18 mouse cellular contexts compared by ENCODE assay signal in the genomic region with DNA sequence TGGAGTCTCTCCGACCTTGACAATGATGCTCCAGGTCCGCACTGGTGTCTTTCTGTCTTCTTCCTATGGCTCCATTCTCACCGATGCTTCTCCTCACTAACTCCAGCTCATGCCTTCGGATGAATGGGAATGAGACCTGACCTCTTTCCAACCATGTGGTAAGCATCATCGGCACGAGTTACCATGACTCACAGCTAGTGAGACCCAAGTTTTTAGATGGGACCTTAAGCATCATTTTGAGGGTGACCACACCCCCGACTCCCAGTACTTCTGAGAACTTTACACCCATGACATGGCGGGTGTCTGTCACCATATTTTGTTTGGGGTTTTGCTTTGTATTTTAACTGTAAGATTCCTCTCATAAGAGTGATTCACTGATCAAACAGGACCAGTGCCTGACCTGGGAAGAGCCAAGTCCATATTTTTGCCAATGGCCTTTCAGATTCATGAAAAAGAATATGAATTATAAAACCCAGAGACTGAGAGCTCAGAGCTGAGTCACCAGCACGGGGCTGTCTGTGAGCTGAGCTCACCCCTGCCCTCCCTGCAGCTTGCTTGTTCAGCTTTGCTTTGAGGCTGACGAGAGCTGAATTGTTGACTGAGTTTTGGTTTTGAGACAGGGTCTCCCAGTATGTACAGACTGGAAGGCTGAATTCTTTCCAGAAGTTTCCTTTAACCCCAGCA. TPM values are rescaled to one million over a fixed set of nuclear protein-coding genes. Genes with fewer than 3 reads are reported as not detected.
DNase-seq lines count a peak whose midpoint lies in the region; ATAC-seq and TF ChIP-seq lines count a peak whose summit lies in the region.
"Had no signal": no experiment of that assay in that cellular context is flagged by ENCODE, and none has a peak within 500 bp of the region (broad histone marks: within the 10 kb centered on the region; RNA-seq: fewer than 3 reads in every experiment).

No protein-coding gene starts in this region.

- no peak for TF ChIP-seq POLR2A in embryonic fibroblast, embryonic 13.5 days (IDR thresholded peaks at IDR 0.05; ENCODE audit: low read depth, low read length)
- TF ChIP-seq POLR2A in cerebellum, adult 2 months (IDR thresholded peaks at IDR 0.05; ENCODE audit: borderline replicate concordance, insufficient read depth, low read length), result no peak

- peaks cover 11% of the 10 kb centered on the region for H3K4me1 ChIP-seq in embryonic fibroblast, embryonic 13.5 days (ENCODE audit: control insufficient read depth, insufficient read depth, low read length)
- H3K4me1 ChIP-seq in cerebellum, adult 2 months (ENCODE audit: control insufficient read depth, insufficient read depth, low read length), result no peaks in the 10 kb centered on the region
- H3K4me1 ChIP-seq: neural tube, embryonic 13.5 days had no signal

- H3K27ac ChIP-seq in embryonic fibroblast, embryonic 13.5 days (ENCODE audit: insufficient read depth, low read length), result peak overlapping the region; percentile 98
- no peak overlapping the region for H3K27ac ChIP-seq in cerebellum, adult 2 months (ENCODE audit: insufficient read depth, low read length)
- H3K27ac ChIP-seq: limb, embryonic 13.5 days; liver, embryonic 14.5 days; neural tube, embryonic 13.5 days had no signal

- intact Hi-C loops in heart, postnatal 10 days (cut with DNase I), result no loop called here

- WGBS in cerebellum, adult 2 months, result 85% methylated on average over 10 of the region's 10 CpGs

- ATAC-seq in activated CD4-positive, CD25-positive, alpha-beta regulatory T cell, adult 4 months, result no peak
- ATAC-seq: forebrain, embryonic 14.5 days; inflammation-experienced regulatory T-cells, adult 6 months had no signal

- H3K4me3 ChIP-seq in embryonic fibroblast, embryonic 13.5 days (ENCODE audit: insufficient read depth, low read length), result no peak overlapping the region
- H3K4me3 ChIP-seq in cerebellum, adult 2 months (replicated peaks; ENCODE audit: insufficient read depth, low read depth, low read length), result no peak overlapping the region
- H3K4me3 ChIP-seq: limb, embryonic 13.5 days; neural tube, embryonic 13.5 days had no signal

- TF ChIP-seq CTCF in embryonic fibroblast, embryonic 13.5 days (IDR thresholded peaks at IDR 0.05; ENCODE audit: borderline replicate concordance, insufficient read depth, low read length), result no peak
- no peak for TF ChIP-seq CTCF in cerebellum, adult 2 months (IDR thresholded peaks at IDR 0.05; ENCODE audit: borderline replicate concordance, insufficient read depth, low read depth, low read length)

- peak; percentile 62 to 67 for DNase-seq in adrenal gland, adult (ENCODE audit: inconsistent age in 2 of 2, low spot score in 1 of 2)
- no peak for DNase-seq in adrenal gland, adult 8-10 months
- DNase-seq in heart, adult 18-20 months, result peak; percentile 19 to 57
- no peak for DNase-seq in heart, postnatal 10 days
- peak; percentile 62 for DNase-seq in 3134 (ENCODE audit: extremely low read depth, insufficient read length, low spot score)
- no peak for DNase-seq in cerebellum, adult 2 months
- DNase-seq: cerebellum, adult 9-11 months; kidney, adult 9 months; kidney, postnatal 36 days; layer of hippocampus, adult 9-11 months; thymus, postnatal 14 days had no signal

- H3K27me3 ChIP-seq in cerebellum, adult 2 months (ENCODE audit: control insufficient read depth, insufficient read depth, low read length), result no peaks in the 10 kb centered on the region
- H3K27me3 ChIP-seq: limb, embryonic 13.5 days; neural tube, embryonic 13.5 days had no signal

RNA-seq across cellular contexts. Expression of a gene that starts 30.8 kb away (rescaled TPM):
- 10 to 100 TPM; 22.3 to 41.0 (median 31.7) TPM for total RNA-seq in adrenal gland, adult 8-10 months (2022)
- 10 to 100 TPM; 13.8 to 16.1 TPM for total RNA-seq in heart, adult 18-20 months (2021)
- 10 to 100 TPM; 17.0 to 19.3 TPM for total RNA-seq in heart, postnatal 10 days (2021)
- polyA plus RNA-seq in embryonic fibroblast, embryonic 13.5 days (2011; ENCODE audit: insufficient read length, low read depth, missing spikeins), result 20.8 and 30.6 TPM in 2 replicates
- polyA plus RNA-seq in cerebellum, adult 2 months (2012; rRNA removed), result 16.4 and 21.8 TPM in 2 replicates
- polyA plus RNA-seq in activated CD4-positive, CD25-positive, alpha-beta regulatory T cell, adult 4 months (2017; shearing (Covaris generic)), result 1 to 10 TPM; 1.1 to 2.3 TPM

Comparison
In these comparisons a context has a peak if more than half of its experiments do, and no peak if none do; other contexts are left out.
1. DNase-seq: peak in adrenal gland, adult (2 of 2), heart, adult 18-20 months (2 of 2) and 3134 (single experiment); none in adrenal gland, adult 8-10 months (single experiment), heart, postnatal 10 days (0 of 2) and cerebellum, adult 2 months (0 of 2).